Mouse (Mus musculus) limb, embryonic 14.5 days (tissue): Measurements from ENCODE around the gene Bcor. TPM values are rescaled to one million over a fixed set of nuclear protein-coding genes. Genes with fewer than 3 reads are reported as not detected.

Source experiments
- ATAC-seq: fragments of 200-750 bp; cut with Nextera tagmentation; 2 replicates; pipeline ENCODE4 v1.8.0; 2017; ENCODE audit warnings: low read depth, moderate number of reproducible peaks, moderate TSS enrichment; ENCODE audit not compliant: low FRiP score
- DNase-seq: peaks from one replicate; pipeline ENCODE4 v3.0.0-alpha.2; 2015; ENCODE audit warnings: low spot score
- H3K27ac ChIP-seq: fragments of 300-500 bp; sonication (generic); replicated peaks from 2 replicates; pipeline ENCODE4 v1.5.1; 2014; ENCODE audit warnings: low read depth, mild to moderate bottlenecking, low read length, moderate library complexity, mixed read lengths
- H3K27me3 ChIP-seq: fragments of 300-500 bp; sonication (generic); 2 replicates; pipeline ENCODE4 v1.6.1; 2014; ENCODE audit warnings: low read length, mixed read lengths; ENCODE audit not compliant: control insufficient read depth, insufficient read depth
- H3K36me3 ChIP-seq: fragments of 300-500 bp; sonication (generic); 2 replicates; pipeline ENCODE4 v1.6.1; 2014; ENCODE audit warnings: mild to moderate bottlenecking, low read length, moderate library complexity, mixed read lengths; ENCODE audit not compliant: control insufficient read depth, insufficient read depth
- H3K4me1 ChIP-seq: fragments of 300-500 bp; sonication (generic); 2 replicates; pipeline ENCODE4 v1.6.1; 2014; ENCODE audit warnings: antibody characterized with exemption, low read length, mixed read lengths; ENCODE audit not compliant: control insufficient read depth, insufficient read depth
- H3K4me2 ChIP-seq: fragments of 300-500 bp; sonication (generic); replicated peaks from 2 replicates; pipeline ENCODE4 v1.6.1; 2014; ENCODE audit warnings: low read depth, mild to moderate bottlenecking, low read length, moderate library complexity; ENCODE audit not compliant: severe bottlenecking
- H3K4me3 ChIP-seq: fragments of 300-500 bp; sonication (generic); replicated peaks from 2 replicates; pipeline ENCODE4 v1.5.1; 2014; ENCODE audit warnings: low read length
- H3K9ac ChIP-seq: fragments of 300-500 bp; sonication (generic); 2 replicates; pipeline ENCODE4 v1.6.1; 2014; ENCODE audit warnings: mild to moderate bottlenecking, low read depth, low read length, moderate library complexity; ENCODE audit not compliant: severe bottlenecking
- H3K9me3 ChIP-seq: fragments of 300-500 bp; sonication (generic); 2 replicates; pipeline ENCODE4 v1.6.1; 2016; ENCODE audit warnings: low read length; ENCODE audit not compliant: control insufficient read depth
- POLR2A ChIP-seq: fragments of 200-500 bp; IDR thresholded peaks from 2 replicates; pipeline ENCODE4 v1.8.0; 2012; ENCODE audit warnings: inconsistent platforms, mild to moderate bottlenecking, moderate library complexity, borderline replicate concordance; ENCODE audit not compliant: insufficient read depth, insufficient read length; ENCODE audit errors: extremely low read depth
- WGBS: fragments of 180-500 bp; shearing (Covaris S2); extraction: QIAGEN DNeasy Blood & Tissue Kit; methylation state at CpG from one replicate; pipeline ENCODE4 v1.1.7; 2014; 5-methylcytosine and 5-hydroxymethylcytosine counted together
- polyA plus RNA-seq, 2 experiments: library from polyadenylated mRNA; depleted of rRNA in 1 of 2; stranded (reverse) in 1 of 2; unstranded in 1 of 2; fragments of >200 nt; fragmentation: Nextera tagmentation in 1 of 2; extraction: Ambion mirVana in 1 of 2; gene quantifications; 2 replicates each; pipeline versions ENCODE4 v1.2.1 to v1.2.3; 2012 to 2014

Gene Bcor
- polyA plus RNA-seq, 2 experiments, result 17.0 to 20.0 TPM

- peak overlapping the region; percentile 72 for H3K27ac ChIP-seq
- WGBS, result 8% methylated on average over 17 of the region's 72 CpGs
- peak overlapping the region; percentile 65 for H3K9ac ChIP-seq
- DNase-seq (peak; percentile 77), ATAC-seq (peak; percentile 79)
- H3K27me3 ChIP-seq, result peaks cover 36% of the 10 kb centered on the region
- peak overlapping the region; percentile 56 for H3K4me3 ChIP-seq
- TF ChIP-seq POLR2A, result peak; percentile 73; the same call in 1 of the 2 replicates
- H3K36me3 ChIP-seq, result no peaks in the 10 kb centered on the region
- H3K9me3 ChIP-seq, result no peaks in the 10 kb centered on the region
- peak overlapping the region; percentile 59 for H3K4me2 ChIP-seq
- peaks cover 24% of the 10 kb centered on the region for H3K4me1 ChIP-seq
Measured at GRCm38 (mm10) chrX:12128165-12129083, 31.7 kb downstream of the Bcor start.

GRCm38 (mm10) chrX:12127799-12128164 lies 32.4 kb downstream of the Bcor start:
- peak overlapping the region; percentile 65 for H3K9ac ChIP-seq
- H3K27ac ChIP-seq, result peak overlapping the region; percentile 72
- no peak for TF ChIP-seq POLR2A
- no peaks in the 10 kb centered on the region for H3K36me3 ChIP-seq
- no peaks in the 10 kb centered on the region for H3K9me3 ChIP-seq
- WGBS, result 0% methylated on average over 19 of the region's 37 CpGs
- 0 out of 2 replicates have a peak, but pooled peaks have one; percentile 20 for ATAC-seq
- H3K4me2 ChIP-seq, result peak overlapping the region; percentile 59
- H3K4me1 ChIP-seq, result peaks cover 26% of the 10 kb centered on the region
- H3K27me3 ChIP-seq, result peaks cover 36% of the 10 kb centered on the region
- peak overlapping the region; percentile 56 for H3K4me3 ChIP-seq
- DNase-seq, result no peak

- H3K9ac ChIP-seq, result peak overlapping the region; percentile 65
- H3K9me3 ChIP-seq, result no peaks in the 10 kb centered on the region
- TF ChIP-seq POLR2A, result no peak
- H3K27me3 ChIP-seq, result peaks cover 31% of the 10 kb centered on the region
- H3K27ac ChIP-seq, result no peak overlapping the region; the same call in 1 of the 2 replicates
- peak overlapping the region; percentile 56 for H3K4me3 ChIP-seq
- no peaks in the 10 kb centered on the region for H3K36me3 ChIP-seq
- no peak for ATAC-seq
- peak overlapping the region; percentile 59 for H3K4me2 ChIP-seq
- 8% methylated on average over 22 of the region's 24 CpGs for WGBS
- peaks cover 25% of the 10 kb centered on the region for H3K4me1 ChIP-seq
- no peak for DNase-seq
Measured at GRCm38 (mm10) chrX:12127106-12127670, 33.0 kb downstream of the Bcor start.

- H3K4me3 ChIP-seq, result peak overlapping the region; percentile 56
- H3K9me3 ChIP-seq, result no peaks in the 10 kb centered on the region
- no peak for DNase-seq
- peaks cover 25% of the 10 kb centered on the region for H3K4me1 ChIP-seq
- no peaks in the 10 kb centered on the region for H3K36me3 ChIP-seq
- ATAC-seq, result no peak
- H3K9ac ChIP-seq, result peak overlapping the region; percentile 65; the same call in 1 of the 2 replicates
- no peak for TF ChIP-seq POLR2A
- H3K4me2 ChIP-seq, result peak overlapping the region; percentile 59
- 8% methylated on average over 19 of the region's 22 CpGs for WGBS
- H3K27ac ChIP-seq, result no peak overlapping the region
- H3K27me3 ChIP-seq, result peaks cover 29% of the 10 kb centered on the region
Measured at GRCm38 (mm10) chrX:12126408-12127105, 33.6 kb downstream of the Bcor start.

- 41% methylated on average over 3 of the region's 3 CpGs for WGBS
- Histone ChIP-seq H3K4me1 (peaks cover 15% of the 10 kb centered on the region), H3K9ac (no peak overlapping the region), H3K27ac (no peak overlapping the region), H3K27me3 (peaks cover 24% of the 10 kb centered on the region), H3K9me3 (no peaks in the 10 kb centered on the region), H3K36me3 (no peaks in the 10 kb centered on the region), H3K4me3 (no peak overlapping the region), H3K4me2 (no peak overlapping the region)
- ATAC-seq (no peak), DNase-seq (no peak)
- no peak for TF ChIP-seq POLR2A
Measured at GRCm38 (mm10) chrX:12124571-12124970, 35.6 kb downstream of the Bcor start.
